Mouse (Mus musculus) kidney, embryonic 16.5 days (tissue): ENCODE results near the gene Tcf19. TPM values are rescaled to one million over a fixed set of nuclear protein-coding genes. Genes with fewer than 3 reads are reported as not detected.

Experiments
- polyA plus RNA-seq: library from polyadenylated mRNA; unstranded; fragments of >200 nt; fragmentation: Nextera tagmentation; extraction: Ambion mirVana; gene quantifications from 2 replicates; pipeline ENCODE4 v1.2.1, GENCODE M21; 2015

Gene Tcf19
- polyA plus RNA-seq, 1 experiment from 2014 or later: 72.9 TPM

Other genes starting within 250 kb of the Tcf19 start
- not detected in 2 replicates for gene H2-Q1, start 196.4 kb downstream of the Tcf19 start, polyA plus RNA-seq
- 0.42 and 0.82 TPM in 2 replicates for gene H2-Q2, start 174.6 kb downstream of the Tcf19 start, polyA plus RNA-seq
- gene H2-Q4, start 137.2 kb downstream of the Tcf19 start, polyA plus RNA-seq: 4.3 and 4.4 TPM in 2 replicates
- gene H2-Q6, start 92.0 kb downstream of the Tcf19 start, polyA plus RNA-seq: 4.4 and 5.7 TPM in 2 replicates
- gene H2-Q7, start 77.7 kb downstream of the Tcf19 start, polyA plus RNA-seq: 13.7 and 15.2 TPM in 2 replicates
- gene H2-Q10, start 46.7 kb downstream of the Tcf19 start, polyA plus RNA-seq: 1.4 and 1.6 TPM in 2 replicates
- gene Pou5f1, start 10.8 kb downstream of the Tcf19 start, polyA plus RNA-seq: 0.19 TPM in 1 of 2 replicates, not detected in the other
- gene Cchcr1, start 276 bp upstream of the Tcf19 start, polyA plus RNA-seq: 17.3 and 20.5 TPM in 2 replicates
- gene Psors1c2, start 16.4 kb upstream of the Tcf19 start, polyA plus RNA-seq: 1.5 TPM in 2 replicates
- 0.20 TPM in 1 of 2 replicates, not detected in the other for gene Cdsn, start 35.3 kb upstream of the Tcf19 start, polyA plus RNA-seq
- not detected in 2 replicates for gene 2300002M23Rik, start 50.6 kb upstream of the Tcf19 start, polyA plus RNA-seq
- gene Sfta2, start 84.7 kb upstream of the Tcf19 start, polyA plus RNA-seq: 1.8 and 7.3 TPM in 2 replicates
- gene Gm9573, start 109.8 kb upstream of the Tcf19 start, polyA plus RNA-seq: not detected in 2 replicates
- 0.17 and 0.23 TPM in 2 replicates for gene Mucl3, start 126.9 kb upstream of the Tcf19 start, polyA plus RNA-seq
- 19.8 and 21.0 TPM in 2 replicates for gene Vars2, start 150.8 kb upstream of the Tcf19 start, polyA plus RNA-seq
- gene Gtf2h4, start 156.9 kb upstream of the Tcf19 start, polyA plus RNA-seq: 51.9 and 55.6 TPM in 2 replicates
- gene Ddr1, start 187.8 kb upstream of the Tcf19 start, polyA plus RNA-seq: 107 and 108 TPM in 2 replicates